Mouse (Mus musculus) CD4-positive, CD25-positive, alpha-beta regulatory T cell, adult 4 months (primary cell): ENCODE results near the gene Gid8. TPM values are rescaled to one million over a fixed set of nuclear protein-coding genes. Genes with fewer than 3 reads are reported as not detected.
A peak's percentile ranks its signal among the peaks of the same experiment; 100 is the strongest.

Experiments
- ATAC-seq: one replicate; pipeline ENCODE4 v1.8.0; 2017
- polyA plus RNA-seq, 2 experiments: library from polyadenylated mRNA; unstranded; fragments of 100-300 nt; shearing (Covaris generic); gene quantifications; one replicate each; pipeline ENCODE4 v1.2.1; 2017

The Gid8 gene
- 10 to 100 TPM; 11.4 to 22.0 TPM for polyA plus RNA-seq

DNA sequence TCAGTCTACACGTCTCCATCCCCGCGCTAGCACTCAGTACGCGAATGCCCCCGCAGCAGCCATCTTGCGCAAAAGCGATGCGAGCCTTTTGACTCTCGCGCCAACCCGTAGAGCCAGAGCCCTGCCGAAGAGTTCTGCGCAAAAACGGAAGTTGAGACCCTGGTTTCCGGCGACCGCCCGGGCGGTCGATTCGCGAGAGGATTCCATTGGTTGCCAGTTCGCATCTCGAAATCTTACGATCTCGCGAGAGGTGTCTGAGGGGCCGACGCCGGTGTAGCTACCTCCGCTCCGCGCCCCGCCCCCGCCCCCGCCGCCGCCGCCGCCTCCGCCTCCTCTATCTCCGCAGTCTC lies at the start of gene Gid8, which contains the start of gene Dido1:
Gid8 (plus strand) TSS at position 195 of the 350 bp plus-strand sequence.
Dido1 (minus strand) TSS at position 77 of the 350 bp plus-strand sequence.
- peak; percentile 97 for ATAC-seq

- ATAC-seq = no peak
These were observed 49.4 kb upstream of the Gid8 start for GRCm38 (mm10) chr2:180660521-180660920.

- no peak for ATAC-seq
These were observed 47.9 kb upstream of the Gid8 start for GRCm38 (mm10) chr2:180662008-180662407.

- no peak for ATAC-seq
These were observed 33.2 kb upstream of the Gid8 start for GRCm38 (mm10) chr2:180676706-180677105.

DNA sequence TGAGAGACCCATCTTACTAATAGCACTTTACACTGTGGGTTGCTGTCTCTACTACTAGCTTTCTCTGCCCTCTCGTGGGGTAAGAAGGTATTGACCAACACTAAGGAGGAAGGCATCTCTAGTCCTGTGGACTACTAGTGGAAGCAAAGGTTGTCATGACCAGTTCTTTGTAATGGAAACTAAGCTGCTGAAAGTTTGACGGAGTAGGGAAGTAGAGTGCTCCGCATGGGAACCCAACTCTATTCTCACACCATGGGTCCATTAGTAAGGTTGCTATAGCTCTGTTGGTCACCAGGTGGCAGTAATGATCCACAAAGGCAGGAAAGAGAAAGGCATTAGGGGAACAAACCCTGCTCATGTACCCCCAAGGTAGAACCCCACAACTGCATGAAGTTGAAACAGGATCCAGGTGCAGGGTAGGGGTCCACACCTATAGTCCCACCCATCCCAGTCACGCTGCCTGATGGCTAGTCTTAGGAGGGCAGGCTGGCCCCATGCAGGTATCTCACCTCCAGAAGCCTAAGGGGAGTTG lies 31.2 kb upstream of the Gid8 start:
- ATAC-seq = peak; percentile 83

GRCm38 (mm10) chr2:180681225-180681624 lies 28.7 kb upstream of the Gid8 start:
- no peak for ATAC-seq

GRCm38 (mm10) chr2:180683524-180683923 lies 26.4 kb upstream of the Gid8 start:
- ATAC-seq = no peak

GRCm38 (mm10) chr2:180684031-180684430 lies 25.9 kb upstream of the Gid8 start:
- no peak for ATAC-seq

- ATAC-seq = no peak
These were observed 20.1 kb upstream of the Gid8 start for GRCm38 (mm10) chr2:180689841-180690240.

- ATAC-seq = no peak
These were observed 17.3 kb upstream of the Gid8 start for GRCm38 (mm10) chr2:180692630-180693029.

DNA sequence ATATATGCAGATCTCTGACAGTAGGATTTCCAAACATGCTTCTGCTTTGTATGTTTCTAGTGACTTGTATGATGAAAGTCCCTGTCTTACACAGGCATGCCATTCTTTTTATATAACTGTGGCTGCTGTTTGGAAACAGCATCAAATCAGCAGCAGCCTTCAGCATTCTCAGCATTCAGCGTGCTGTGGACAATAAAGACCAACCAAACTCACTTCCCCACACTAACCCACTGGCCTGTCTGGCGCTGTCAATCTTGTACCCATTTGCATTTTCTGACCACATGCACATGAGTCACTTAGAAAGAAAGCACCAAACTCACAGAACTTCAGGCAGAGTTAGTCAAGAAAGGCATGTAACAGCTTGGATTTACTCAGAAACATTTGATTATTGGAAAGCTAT lies 14.7 kb upstream of the Gid8 start:
- ATAC-seq = no peak

GRCm38 (mm10) chr2:180700457-180700856 lies 9.5 kb upstream of the Gid8 start:
- ATAC-seq = no peak

DNA sequence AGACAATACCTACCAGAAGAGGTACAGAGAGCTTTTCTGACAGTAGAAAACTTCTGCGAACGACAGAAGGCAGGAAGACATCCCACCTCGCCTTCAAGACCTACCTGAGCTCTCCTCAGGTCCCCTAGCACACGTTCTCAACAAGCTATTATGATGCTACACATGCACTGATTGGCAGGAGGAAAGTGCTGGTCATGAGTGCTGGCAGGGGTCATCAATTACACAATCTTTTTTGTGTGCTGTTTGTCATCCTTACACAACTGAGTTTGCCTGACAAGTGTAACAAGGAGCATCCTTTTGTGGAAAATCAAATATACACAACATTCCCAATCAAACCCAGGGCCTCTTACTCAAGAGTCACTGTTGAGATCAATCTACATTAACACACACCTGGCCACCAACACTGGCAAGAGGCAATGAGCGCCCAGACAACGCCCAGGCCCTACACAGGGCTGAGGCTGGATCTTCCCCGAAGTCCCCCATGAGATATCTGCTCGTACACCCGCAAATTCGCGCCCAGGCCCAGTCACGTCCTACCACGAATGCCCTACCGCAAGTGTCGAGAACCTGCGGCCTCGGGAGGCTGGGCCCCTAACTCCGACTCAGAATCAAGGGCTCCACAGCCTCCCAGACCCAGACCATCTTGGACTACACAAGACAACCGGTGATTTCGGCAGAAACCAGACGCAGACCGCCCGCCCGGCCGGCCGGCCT lies 8.7 kb upstream of the Gid8 start:
- ATAC-seq = peak; percentile 14

DNA sequence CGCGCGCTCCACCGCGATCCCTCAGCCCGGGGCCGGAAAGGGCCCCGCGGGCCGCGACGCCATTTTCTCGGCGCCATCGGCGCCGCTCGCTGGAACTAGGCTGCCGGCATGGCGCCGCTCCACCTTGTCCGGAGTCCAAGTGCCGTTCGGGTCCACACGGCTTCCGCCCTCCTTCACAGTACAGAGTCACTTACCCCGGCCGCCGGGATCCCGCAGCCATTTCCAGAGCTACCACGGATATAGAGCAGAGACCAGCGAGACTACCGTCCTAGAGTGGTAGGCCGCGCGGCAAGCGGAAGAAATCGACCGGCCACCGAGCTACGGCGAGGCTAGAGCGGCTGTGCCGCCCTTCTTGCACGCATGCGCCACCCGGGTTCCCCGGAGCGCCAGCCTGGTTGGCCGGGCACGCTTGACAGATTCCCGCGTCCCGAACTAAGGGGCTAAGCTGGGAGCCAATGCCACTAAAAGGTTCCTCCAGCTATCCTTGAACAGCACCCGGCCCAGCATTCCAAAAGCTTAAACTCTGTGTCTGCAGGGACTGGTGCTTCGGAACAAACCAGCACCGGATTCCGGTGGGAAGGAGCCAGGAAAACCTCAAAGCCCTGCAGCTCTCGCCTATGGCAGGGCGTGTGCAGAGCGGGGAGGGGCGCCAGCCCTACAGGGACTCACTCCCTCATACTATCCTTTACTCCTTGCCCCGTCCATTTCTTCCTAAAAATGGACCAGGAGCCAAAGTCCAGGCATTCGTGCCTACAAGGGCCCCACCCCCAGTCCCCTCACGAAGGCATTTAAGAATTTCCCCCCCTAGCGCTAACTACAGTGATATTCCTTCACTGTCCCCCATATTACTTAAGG lies 7.9 kb upstream of the Gid8 start:
- peak; percentile 85 for ATAC-seq

- ATAC-seq = no peak
These were observed 7.2 kb upstream of the Gid8 start for GRCm38 (mm10) chr2:180702701-180703149.

- no peak for ATAC-seq
These were observed 6.7 kb upstream of the Gid8 start for GRCm38 (mm10) chr2:180703175-180703574.

GRCm38 (mm10) chr2:180703645-180704359 lies 6.1 kb upstream of the Gid8 start:
- no peak for ATAC-seq

DNA sequence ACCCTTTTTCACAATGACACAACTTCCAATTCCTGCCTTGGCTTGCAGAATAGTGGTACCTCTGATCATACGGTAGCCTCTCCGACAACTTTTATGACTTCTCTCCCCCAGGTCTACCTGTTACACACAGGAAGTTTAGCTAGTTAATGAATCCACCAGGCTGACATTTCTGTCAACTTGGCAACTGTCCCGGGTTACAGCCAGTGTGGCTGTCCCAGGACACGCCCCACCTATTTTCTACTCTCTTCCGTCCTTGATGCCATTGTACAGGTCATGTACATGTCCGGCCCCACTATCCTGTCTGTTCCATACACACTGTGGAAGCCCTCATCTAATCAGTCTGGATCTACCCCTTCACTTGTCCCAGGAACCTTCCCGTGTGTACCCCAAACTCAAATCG lies 5.3 kb upstream of the Gid8 start:
- no peak for ATAC-seq

- no peak for ATAC-seq
These were observed 4.9 kb upstream of the Gid8 start for GRCm38 (mm10) chr2:180705066-180705465.

- no peak for ATAC-seq
These were observed 3.9 kb upstream of the Gid8 start for GRCm38 (mm10) chr2:180705975-180706374.

- ATAC-seq = peak; percentile 16
These were observed 644 bp upstream of the Gid8 start for GRCm38 (mm10) chr2:180709023-180709922.
